Mouse (Mus musculus) urinary bladder, postnatal 10 days (tissue): ENCODE results near the gene Nprl2.

Experiments used
- DNase-seq: peaks from one replicate; pipeline ENCODE4 v3.0.0; 2022; ENCODE audit warnings: low spot score

Gene Nprl2

GRCm38 (mm10) chr9:107534408-107535202 is 7.4 kb upstream of the Nprl2 start:
- no peak for DNase-seq

GRCm38 (mm10) chr9:107538231-107538630 is 3.8 kb upstream of the Nprl2 start:
- no peak for DNase-seq

- DNase-seq = no peak
Measured at GRCm38 (mm10) chr9:107538711-107539110, 3.3 kb upstream of the Nprl2 start.

- DNase-seq = no peak
Measured at GRCm38 (mm10) chr9:107539940-107540339, 2.1 kb upstream of the Nprl2 start.

- no peak for DNase-seq
Measured at GRCm38 (mm10) chr9:107540420-107540819, 1.6 kb upstream of the Nprl2 start.

- no peak for DNase-seq
Measured at GRCm38 (mm10) chr9:107541005-107541404, 1.0 kb upstream of the Nprl2 start.

GRCm38 (mm10) chr9:107542352-107542686 is 293 bp downstream of the Nprl2 start:
- no peak for DNase-seq

GRCm38 (mm10) chr9:107542721-107543120 is 695 bp downstream of the Nprl2 start:
- DNase-seq = no peak

GRCm38 (mm10) chr9:107543299-107543698 is 1.3 kb downstream of the Nprl2 start:
- no peak for DNase-seq

GRCm38 (mm10) chr9:107544196-107544700 is 2.2 kb downstream of the Nprl2 start:
- no peak for DNase-seq

GRCm38 (mm10) chr9:107544729-107545128 is 2.7 kb downstream of the Nprl2 start:
- no peak for DNase-seq

GRCm38 (mm10) chr9:107545199-107545598 is 3.2 kb downstream of the Nprl2 start:
- no peak for DNase-seq

GRCm38 (mm10) chr9:107545602-107546001 is 3.6 kb downstream of the Nprl2 start:
- DNase-seq = no peak

- DNase-seq = no peak
Measured at GRCm38 (mm10) chr9:107547026-107547425, 5.0 kb downstream of the Nprl2 start, which contains the start of gene Zmynd10. Gene Zmynd10 (plus strand): TSS chr9:107547298.

- DNase-seq = no peak
Measured at GRCm38 (mm10) chr9:107547957-107548356, 5.9 kb downstream of the Nprl2 start.

GRCm38 (mm10) chr9:107548820-107549219 is 6.8 kb downstream of the Nprl2 start:
- DNase-seq = no peak

- no peak for DNase-seq
Measured at GRCm38 (mm10) chr9:107549297-107550074, 7.5 kb downstream of the Nprl2 start.

- no peak for DNase-seq
Measured at GRCm38 (mm10) chr9:107550491-107551116, 8.6 kb downstream of the Nprl2 start.

- no peak for DNase-seq
Measured at GRCm38 (mm10) chr9:107551117-107551889, 9.3 kb downstream of the Nprl2 start, which contains the start of gene Rassf1. Gene Rassf1 (plus strand): TSS chr9:107551555.

- no peak for DNase-seq
Measured at GRCm38 (mm10) chr9:107551890-107552355, 9.9 kb downstream of the Nprl2 start.

GRCm38 (mm10) chr9:107552690-107553393 is 10.8 kb downstream of the Nprl2 start:
- DNase-seq = no peak
